Mouse (Mus musculus): ENCODE results near the gene Dpp6.

The Dpp6 gene

GRCm38 (mm10) chr5:26969941-26970590, 153.1 kb downstream of the Dpp6 start:
- no peak for DNase-seq (ENCODE audit: low spot score)

DNA sequence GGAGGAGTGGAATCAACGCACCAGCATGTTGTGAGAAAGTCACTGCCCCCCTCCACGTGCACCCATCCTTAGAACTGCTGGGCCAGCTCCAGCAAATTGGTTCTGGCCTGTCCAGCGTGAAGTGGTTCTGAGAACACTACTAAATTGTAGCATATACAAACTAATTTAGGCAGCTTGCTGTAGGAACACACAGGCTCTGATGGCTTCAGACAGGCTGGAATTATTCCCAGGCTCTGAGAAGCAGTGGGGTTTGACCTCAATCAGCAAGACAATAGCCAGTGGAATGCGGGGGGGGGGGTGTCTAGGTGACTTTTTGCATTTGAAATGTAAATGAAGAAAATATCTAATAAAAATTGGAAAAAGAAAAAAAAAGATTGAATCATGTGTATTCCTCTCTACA, 156.2 kb downstream of the Dpp6 start:
- no peak for DNase-seq (ENCODE audit: low spot score)

GRCm38 (mm10) chr5:26979348-26979747, 162.3 kb downstream of the Dpp6 start:
- DNase-seq (ENCODE audit: low spot score): no peak

- no peak for DNase-seq (ENCODE audit: low spot score)
Measured at GRCm38 (mm10) chr5:26979755-26980154, 162.8 kb downstream of the Dpp6 start.

- no peak for DNase-seq (ENCODE audit: low spot score)
Measured at GRCm38 (mm10) chr5:26985114-26985513, 168.1 kb downstream of the Dpp6 start.

DNA sequence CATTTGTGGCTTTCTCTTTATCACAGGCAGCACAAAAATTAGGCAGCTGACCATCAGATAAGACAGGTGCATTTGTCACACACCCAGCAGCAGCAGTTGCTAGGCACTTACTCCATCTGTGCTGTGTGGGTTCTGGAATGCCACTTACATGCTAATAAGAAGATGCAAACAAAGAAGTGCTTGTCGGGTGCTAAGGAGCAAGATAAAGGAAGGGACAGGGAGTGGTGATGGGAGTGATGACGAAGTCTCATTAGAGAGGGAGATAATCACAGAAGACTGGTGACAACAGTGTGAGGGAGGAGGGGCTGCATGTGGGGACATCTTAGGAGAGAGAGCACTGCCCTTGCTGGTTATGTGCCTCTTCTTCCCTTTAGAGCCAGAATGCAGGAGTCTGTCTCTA, 174.6 kb downstream of the Dpp6 start:
- DNase-seq (ENCODE audit: low spot score): no peak

GRCm38 (mm10) chr5:27003537-27003936, 186.5 kb downstream of the Dpp6 start:
- DNase-seq (ENCODE audit: low spot score): no peak

- DNase-seq (ENCODE audit: low spot score): no peak
Measured at GRCm38 (mm10) chr5:27009157-27009556, 192.2 kb downstream of the Dpp6 start.

DNA sequence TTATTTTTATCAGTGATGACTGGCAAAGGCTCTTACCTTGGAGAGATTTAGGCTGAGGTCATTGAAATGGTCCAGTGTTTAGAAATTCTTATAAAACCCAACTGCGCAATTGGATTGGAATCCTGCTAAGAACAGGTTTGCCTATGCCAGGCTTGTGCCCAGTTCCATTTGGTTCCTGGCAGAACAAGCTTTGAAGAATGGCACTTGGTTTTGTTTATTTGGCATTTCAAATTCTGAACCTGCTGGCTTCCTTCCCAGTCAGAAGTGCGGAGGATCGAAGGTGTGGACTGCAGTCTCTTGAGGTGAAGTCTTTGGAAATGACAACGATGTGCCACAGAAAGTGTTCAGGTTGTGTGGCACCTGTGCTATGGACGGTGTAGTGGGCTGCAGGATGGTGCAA, 193.6 kb downstream of the Dpp6 start:
- no peak for DNase-seq (ENCODE audit: low spot score)

DNA sequence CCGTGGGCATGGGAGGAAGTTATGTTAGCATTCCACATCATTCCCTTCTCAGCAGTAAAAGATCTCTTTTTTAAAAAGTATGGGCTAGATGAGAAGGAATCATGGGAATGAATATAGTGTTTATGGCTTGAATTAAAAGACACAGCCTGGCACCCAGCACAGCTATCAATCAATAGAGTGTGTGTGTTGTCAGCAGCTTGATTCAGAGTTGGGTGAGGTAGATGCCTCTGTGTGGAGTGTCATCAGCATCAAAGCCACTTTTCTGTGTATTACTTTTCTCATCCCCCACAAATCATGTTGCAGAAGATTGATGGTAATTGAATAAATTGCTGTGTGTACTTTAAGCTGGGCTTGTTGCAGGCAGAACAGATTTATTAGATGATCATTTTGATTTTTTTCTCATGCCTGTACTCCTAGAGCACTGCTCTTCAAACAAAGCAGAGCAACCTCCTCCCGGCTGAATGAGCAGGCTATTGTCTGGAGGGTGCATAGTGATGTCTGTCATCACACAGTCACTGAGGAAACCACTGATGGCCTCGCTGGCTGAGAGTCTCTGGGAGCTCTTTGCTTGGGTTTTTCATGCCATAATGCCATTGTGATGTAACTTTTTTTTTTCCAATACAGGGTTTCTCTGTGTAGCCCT, 201.4 kb downstream of the Dpp6 start:
- no peak for DNase-seq (ENCODE audit: low spot score)

- no peak for DNase-seq (ENCODE audit: low spot score)
Measured at GRCm38 (mm10) chr5:27028611-27029010, 211.6 kb downstream of the Dpp6 start.

DNA sequence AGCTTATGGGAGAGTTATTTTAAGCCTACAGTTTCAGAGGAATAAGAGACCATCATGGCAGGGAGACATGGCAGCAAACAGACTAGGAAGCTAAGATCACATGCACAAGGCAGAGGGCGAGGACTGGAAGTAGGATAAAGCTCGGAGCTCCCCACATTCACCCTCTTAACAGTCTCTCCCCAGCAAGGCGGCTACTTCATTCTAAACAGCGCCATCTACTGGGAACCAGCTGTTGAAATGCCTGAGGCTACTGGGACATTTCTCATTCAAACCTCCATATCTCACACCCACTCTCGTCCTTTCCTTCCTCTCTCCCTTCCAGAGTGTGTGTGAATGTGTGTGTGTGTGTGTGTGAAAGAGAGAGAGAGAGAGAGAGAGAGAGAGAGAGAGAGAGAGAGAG, 212.8 kb downstream of the Dpp6 start:
- DNase-seq (ENCODE audit: low spot score): no peak

DNA sequence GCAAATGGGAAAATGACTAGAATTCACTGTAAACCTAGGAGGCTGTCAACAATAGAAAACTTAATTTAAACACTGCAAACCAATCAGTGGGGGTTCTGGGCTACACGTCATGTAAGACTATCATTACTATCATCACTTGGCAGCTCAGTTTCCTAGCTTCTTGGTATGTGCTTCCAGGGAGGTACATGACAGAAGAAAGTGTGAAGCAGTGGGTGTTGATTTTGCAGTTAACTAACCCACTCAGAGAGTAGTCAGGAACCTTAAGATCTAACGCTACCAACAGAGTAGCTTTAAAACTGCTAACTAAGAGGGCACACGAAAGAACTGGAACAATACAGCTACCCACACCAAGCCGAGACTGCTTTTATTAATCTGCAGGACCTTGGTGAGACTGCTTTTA, 217.9 kb downstream of the Dpp6 start:
- no peak for DNase-seq (ENCODE audit: low spot score)

GRCm38 (mm10) chr5:27035291-27035690, 218.3 kb downstream of the Dpp6 start:
- DNase-seq (ENCODE audit: low spot score): no peak

- DNase-seq (ENCODE audit: low spot score): peak; percentile 67
Measured at GRCm38 (mm10) chr5:27035891-27036290, 218.9 kb downstream of the Dpp6 start.

DNA sequence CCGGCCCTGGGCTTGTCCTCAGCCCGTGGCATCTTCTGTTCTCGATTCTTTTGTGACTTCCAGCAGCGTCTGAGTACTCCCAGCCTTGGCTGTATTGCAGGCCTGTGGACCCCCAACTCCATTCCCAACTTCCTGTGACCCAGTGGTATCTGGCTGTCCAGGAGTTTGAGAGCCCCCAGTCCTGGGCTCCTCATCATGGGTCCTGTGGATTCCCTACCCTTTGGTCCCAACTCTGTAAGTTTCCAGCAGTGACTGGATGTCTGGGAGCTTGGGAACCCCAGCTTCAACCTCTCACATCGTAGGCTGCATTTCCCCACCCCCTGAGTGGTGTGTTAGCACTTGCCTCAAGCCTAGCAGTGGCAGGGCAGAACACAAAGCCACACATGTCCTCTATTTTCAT, 220.8 kb downstream of the Dpp6 start:
- DNase-seq (ENCODE audit: low spot score): no peak

- DNase-seq (ENCODE audit: low spot score): peak; percentile 80
Measured at GRCm38 (mm10) chr5:27048167-27048566, 231.2 kb downstream of the Dpp6 start.

GRCm38 (mm10) chr5:27048926-27049325, 231.9 kb downstream of the Dpp6 start:
- peak; percentile 36 for DNase-seq (ENCODE audit: low spot score)

- peak; percentile 47 for DNase-seq (ENCODE audit: low spot score)
Measured at GRCm38 (mm10) chr5:27049341-27050091, 232.5 kb downstream of the Dpp6 start.

GRCm38 (mm10) chr5:27051250-27051649, 234.2 kb downstream of the Dpp6 start:
- peak; percentile 54 for DNase-seq (ENCODE audit: low spot score)

GRCm38 (mm10) chr5:27052441-27052840, 235.4 kb downstream of the Dpp6 start:
- DNase-seq (ENCODE audit: low spot score): no peak

- DNase-seq (ENCODE audit: low spot score): no peak
Measured at GRCm38 (mm10) chr5:27056436-27056835, 239.4 kb downstream of the Dpp6 start.

- DNase-seq (ENCODE audit: low spot score): no peak
Measured at GRCm38 (mm10) chr5:27060114-27060513, 243.1 kb downstream of the Dpp6 start.
